Mouse (Mus musculus) erythroblast, embryonic 14.5 days (primary cell): Measurements from ENCODE around the gene Gm28539.

Experiments used
- GATA1 ChIP-seq: IDR thresholded peaks from 2 replicates; pipeline ENCODE4 v1.6.1; 2012; ENCODE audit warnings: low read length, inconsistent platforms, mixed read lengths
- TAL1 ChIP-seq: IDR thresholded peaks from 3 replicates; pipeline ENCODE4 v1.6.1; 2012; ENCODE audit warnings: low read length, inconsistent platforms, mixed read lengths

DNA sequence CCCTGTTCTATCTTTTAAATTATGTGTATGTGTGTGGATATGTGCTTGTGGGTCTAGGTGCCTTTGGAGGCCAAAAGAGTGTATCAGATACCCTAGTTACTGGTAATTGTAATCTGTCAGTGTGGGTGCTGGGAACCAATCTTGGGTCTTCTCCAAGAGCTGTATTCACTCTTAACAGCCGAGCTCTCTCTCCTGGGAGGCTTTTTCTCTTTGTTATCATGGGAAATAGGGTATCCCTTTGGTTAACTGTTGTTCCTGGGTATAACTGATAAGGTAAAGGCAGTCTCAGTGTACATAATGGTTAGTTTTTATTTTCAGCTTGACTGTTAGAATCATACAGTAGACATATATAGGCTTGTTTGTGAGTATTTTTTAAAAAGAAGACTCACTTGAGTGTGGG, 14.0 kb upstream of the Gm28539 start:
- TF ChIP-seq TAL1 (no peak), GATA1 (no peak)
